Mouse (Mus musculus): ENCODE measurements around the gene Sntb2.

DNA sequence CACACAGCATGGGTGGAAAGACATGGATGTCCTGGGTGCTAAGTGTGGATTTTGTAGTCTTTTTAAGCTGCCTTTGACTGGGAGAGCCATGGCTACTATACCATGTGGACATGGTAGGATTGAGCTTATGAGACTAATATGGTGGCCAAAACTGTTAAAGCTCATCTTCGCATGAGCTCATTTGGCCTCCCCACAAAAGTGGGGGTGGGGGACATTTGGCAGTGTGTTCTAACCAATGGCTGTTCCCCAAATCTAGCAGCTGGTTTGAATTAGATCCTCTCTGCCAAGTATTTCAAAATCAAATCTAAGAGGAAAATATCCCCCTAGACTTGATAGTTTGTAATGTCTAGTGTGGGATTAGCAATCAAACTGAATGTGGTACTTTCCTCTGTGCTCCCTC is 63.5 kb downstream of the Sntb2 start:
- TF ChIP-seq CTCF (conservative IDR thresholded peaks at IDR 0.05; ENCODE audit: low read length) (no peak), NANOG (IDR thresholded peaks at IDR 0.05; ENCODE audit: borderline replicate concordance, low read length) (no peak)
